In genomic region chr13:42258422-42258821, GRCm38 (mm10) we compare ENCODE assay signal across 11 mouse cellular contexts. TPM values are rescaled to one million over a fixed set of nuclear protein-coding genes. Genes with fewer than 3 reads are reported as not detected.
DNase-seq lines count a peak whose midpoint lies in the region; ATAC-seq and TF ChIP-seq lines count a peak whose summit lies in the region.
"Had no signal": no experiment of that assay in that cellular context is flagged by ENCODE, and none has a peak within 500 bp of the region (broad histone marks: within the 10 kb centered on the region; RNA-seq: fewer than 3 reads in every experiment).

No protein-coding gene starts in this region.

- no peak for TF ChIP-seq POLR2A in thymus, adult 2 months (IDR thresholded peaks at IDR 0.05; ENCODE audit: control insufficient read depth, extremely low read depth, insufficient read depth, low read length, poor library complexity)

- no peaks in the 10 kb centered on the region for H3K36me3 ChIP-seq in heart, embryonic 15.5 days
- H3K36me3 ChIP-seq in megakaryocyte, embryonic 14.5 days (replicated peaks; ENCODE audit: low read length): no peaks in the 10 kb centered on the region
- no peaks in the 10 kb centered on the region for H3K36me3 ChIP-seq in thymus, adult 2 months (ENCODE audit: control insufficient read depth, insufficient read depth, low read length)
- H3K36me3 ChIP-seq: hindbrain, embryonic 13.5 days had no signal

- no peak overlapping the region for H3K9ac ChIP-seq in heart, embryonic 15.5 days
- H3K9ac ChIP-seq: hindbrain, embryonic 13.5 days had no signal

- no peaks in the 10 kb centered on the region for H3K27me3 ChIP-seq in heart, embryonic 15.5 days
- H3K27me3 ChIP-seq in megakaryocyte, embryonic 14.5 days (replicated peaks): no peaks in the 10 kb centered on the region
- H3K27me3 ChIP-seq in thymus, adult 2 months (ENCODE audit: control insufficient read depth, insufficient read depth, low read length): no peaks in the 10 kb centered on the region
- H3K27me3 ChIP-seq: hindbrain, embryonic 13.5 days had no signal

- no peak overlapping the region for H3K4me3 ChIP-seq in heart, embryonic 15.5 days
- H3K4me3 ChIP-seq in megakaryocyte, embryonic 14.5 days (replicated peaks): peak overlapping the region; percentile 36
- H3K4me3 ChIP-seq in thymus, adult 2 months (ENCODE audit: control insufficient read depth, insufficient read depth, low read length): no peak overlapping the region
- H3K4me3 ChIP-seq: hindbrain, embryonic 13.5 days had no signal

- H3K27ac ChIP-seq in heart, embryonic 15.5 days: peak overlapping the region; percentile 90
- H3K27ac ChIP-seq in thymus, adult 2 months (ENCODE audit: control insufficient read depth, insufficient read depth, low read length): no peak overlapping the region
- H3K27ac ChIP-seq: hindbrain, embryonic 13.5 days had no signal

- H3K4me2 ChIP-seq in heart, embryonic 15.5 days: 0 out of 2 replicates have a peak overlapping the region, but pooled peaks have one; percentile 18
- H3K4me2 ChIP-seq: hindbrain, embryonic 13.5 days had no signal

- peak; percentile 90 for ATAC-seq in heart, embryonic 15.5 days (replicated peaks; ENCODE audit: insufficient number of reproducible peaks, insufficient read depth, low FRiP score, low read depth)

- no peak for TF ChIP-seq CTCF in thymus, adult 2 months (IDR thresholded peaks at IDR 0.05; ENCODE audit: borderline replicate concordance, control insufficient read depth, extremely low read depth, insufficient read depth, low read length, poor library complexity)

- H3K4me1 ChIP-seq in heart, embryonic 15.5 days (replicated peaks): peaks cover 8% of the 10 kb centered on the region
- H3K4me1 ChIP-seq in megakaryocyte, embryonic 14.5 days: peaks cover 18% of the 10 kb centered on the region
- H3K4me1 ChIP-seq in thymus, adult 2 months (replicated peaks; ENCODE audit: control insufficient read depth, insufficient read depth, low read length): no peaks in the 10 kb centered on the region
- H3K4me1 ChIP-seq: hindbrain, embryonic 13.5 days had no signal

- WGBS in heart, embryonic 15.5 days: 22% methylated on average over 5 of the region's 5 CpGs
- WGBS in thymus, adult 2 months: 55% methylated on average over 5 of the region's 5 CpGs

- no peaks in the 10 kb centered on the region for H3K9me3 ChIP-seq in heart, embryonic 15.5 days (replicated peaks)
- H3K9me3 ChIP-seq in megakaryocyte, embryonic 14.5 days: peaks cover 15% of the 10 kb centered on the region

- peak; percentile 61 for DNase-seq in layer of hippocampus, adult 9-11 months
- no peak for DNase-seq in layer of hippocampus, adult 8-10 months (ENCODE audit: low spot score in 2 of 2)
- peak; percentile 53 for DNase-seq in c-Kit-positive CD71-negative TER-119-negative erythroid progenitor cells, embryonic 14.5 days (ENCODE audit: low read depth)
- no peak for DNase-seq in frontal cortex, adult 2 months (ENCODE audit: extremely low spot score in 1 of 2, low spot score in 1 of 2)
- DNase-seq in testis, postnatal 10 days (ENCODE audit: low spot score): no peak
- DNase-seq in thymus, adult 2 months: no peak
- DNase-seq: kidney, postnatal 14 days; retina, postnatal 1 day had no signal

RNA-seq across cellular contexts. Expression of gene Edn1, which starts 42.9 kb away (rescaled TPM):
- total RNA-seq in layer of hippocampus, adult 8-10 months (2022): 1 to 10 TPM; 1.6 to 2.6 (median 1.8) TPM
- polyA plus RNA-seq in heart, embryonic 15.5 days (2015; fragmentation: Nextera tagmentation; extraction: Ambion mirVana): 8.0 and 8.2 TPM in 2 replicates
- not detected in 2 replicates for polyA plus RNA-seq in megakaryocyte, embryonic 14.5 days (2012; ENCODE audit: insufficient read depth, low replicate concordance)
- 3.0 and 4.2 TPM in 2 replicates for polyA plus RNA-seq in frontal cortex, adult 2 months (2012; rRNA removed)
- polyA plus RNA-seq in thymus, adult 2 months (2012; rRNA removed): 0.65 and 0.80 TPM in 2 replicates

Comparison
In these comparisons a context has a peak if more than half of its experiments do, and no peak if none do; other contexts are left out.
1. DNase-seq: peak in layer of hippocampus, adult 9-11 months (single experiment) and c-Kit-positive CD71-negative TER-119-negative erythroid progenitor cells, embryonic 14.5 days (single experiment); none in layer of hippocampus, adult 8-10 months (0 of 2), frontal cortex, adult 2 months (0 of 2), testis, postnatal 10 days (single experiment) and thymus, adult 2 months (single experiment).